Mouse (Mus musculus) midbrain, embryonic 10.5 days (tissue): ENCODE data around the gene Ovch2. TPM values are rescaled to one million over a fixed set of nuclear protein-coding genes. Genes with fewer than 3 reads are reported as not detected.

ENCODE experiments used
- DNase-seq: peaks from one replicate; pipeline ENCODE4 v3.0.0-alpha.2; 2017; ENCODE audit warnings: low spot score
- H3K27ac ChIP-seq: fragments of 300-500 bp; sonication (generic); replicated peaks from 2 replicates; pipeline ENCODE4 v1.5.1; 2016; ENCODE audit warnings: mild to moderate bottlenecking
- H3K27me3 ChIP-seq: fragments of 300-500 bp; sonication (generic); 2 replicates; pipeline ENCODE4 v1.6.1; 2016; ENCODE audit warnings: low read depth, mild to moderate bottlenecking; ENCODE audit not compliant: poor library complexity, severe bottlenecking
- H3K36me3 ChIP-seq: fragments of 300-500 bp; sonication (generic); 2 replicates; pipeline ENCODE4 v1.6.1; 2016; ENCODE audit warnings: mild to moderate bottlenecking, moderate library complexity
- H3K4me1 ChIP-seq: fragments of 300-500 bp; sonication (generic); 2 replicates; pipeline ENCODE4 v1.6.1; 2016
- H3K4me3 ChIP-seq: fragments of 300-500 bp; sonication (generic); 2 replicates; pipeline ENCODE4 v1.5.1; 2016; ENCODE audit warnings: mild to moderate bottlenecking, moderate library complexity
- H3K9me3 ChIP-seq: fragments of 300-500 bp; sonication (generic); replicated peaks from 2 replicates; pipeline ENCODE4 v1.6.1; 2016; ENCODE audit warnings: mild to moderate bottlenecking
- WGBS: fragments of 180-500 bp; shearing (Covaris S2); methylation state at CpG from one replicate; pipeline ENCODE4 v1.1.7; 2016; 5-methylcytosine and 5-hydroxymethylcytosine counted together
- polyA plus RNA-seq: library from polyadenylated mRNA; unstranded; fragments of >200 nt; fragmentation: Nextera tagmentation; extraction: Ambion mirVana; gene quantifications from 2 replicates; pipeline ENCODE4 v1.2.1, GENCODE M21; 2016

Gene Ovch2
- polyA plus RNA-seq, 1 experiment from 2014 or later = not detected

DNA sequence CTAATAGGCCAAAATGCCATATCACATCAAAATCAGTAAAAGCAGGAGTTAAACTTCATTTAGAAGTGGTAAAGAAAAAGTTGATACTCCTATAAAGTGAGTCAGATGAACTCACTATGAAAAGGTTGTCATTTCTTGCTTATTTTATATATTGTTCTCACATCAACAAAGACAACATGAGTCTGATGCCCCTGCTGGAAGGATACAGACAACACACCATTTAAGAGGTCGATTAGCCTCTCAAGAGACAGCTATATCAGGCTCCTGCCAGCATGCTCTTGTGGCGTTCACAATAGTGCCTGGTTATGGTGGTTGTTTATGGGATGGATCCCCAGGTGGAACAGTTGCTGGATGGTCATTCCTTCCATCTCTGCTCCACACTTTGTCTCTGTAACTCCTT is 67.8 kb downstream of the Ovch2 start:
- Histone ChIP-seq H3K36me3 (no peaks in the 10 kb centered on the region), H3K4me1 (peaks cover 2% of the 10 kb centered on the region; the same call in 1 of the 2 replicates), H3K27ac (no peak overlapping the region), H3K27me3 (no peaks in the 10 kb centered on the region), H3K4me3 (no peak overlapping the region), H3K9me3 (no peaks in the 10 kb centered on the region)
- no peak for DNase-seq
- WGBS = 85% methylated on average over 2 of the region's 2 CpGs

Other genes with a start within 250 kb of the Ovch2 start
- 5.2 and 6.2 TPM in 2 replicates for gene Olfml1, start 233.8 kb downstream of the Ovch2 start, polyA plus RNA-seq
- 5.3 and 6.6 TPM in 2 replicates for gene Ppfibp2, start 206.0 kb downstream of the Ovch2 start, polyA plus RNA-seq
- not detected in 2 replicates for gene 5330417H12Rik, start 176.0 kb downstream of the Ovch2 start, polyA plus RNA-seq
- gene Cyb5r2, start 43.2 kb downstream of the Ovch2 start, polyA plus RNA-seq = 0.39 and 0.40 TPM in 2 replicates
- not detected in 2 replicates for gene Olfr467, start 11.1 kb upstream of the Ovch2 start, polyA plus RNA-seq
- gene Olfr469, start 24.3 kb upstream of the Ovch2 start, polyA plus RNA-seq = not detected in 2 replicates
- gene Olfr470, start 46.3 kb upstream of the Ovch2 start, polyA plus RNA-seq = not detected in 2 replicates
- 0.02 TPM in 1 of 2 replicates, not detected in the other for gene Olfr472, start 96.7 kb upstream of the Ovch2 start, polyA plus RNA-seq
- not detected in 2 replicates for gene Olfr473, start 129.2 kb upstream of the Ovch2 start, polyA plus RNA-seq
- gene Olfr474, start 153.4 kb upstream of the Ovch2 start, polyA plus RNA-seq = not detected in 2 replicates
- gene Olfr476, start 163.6 kb upstream of the Ovch2 start, polyA plus RNA-seq = not detected in 2 replicates
- not detected in 2 replicates for gene Olfr477, start 185.5 kb upstream of the Ovch2 start, polyA plus RNA-seq
- not detected in 2 replicates for gene Olfr478, start 232.8 kb upstream of the Ovch2 start, polyA plus RNA-seq
- gene Olfr479, start 249.5 kb upstream of the Ovch2 start, polyA plus RNA-seq = not detected in 2 replicates